Mouse (Mus musculus) c-Kit-positive CD71-negative TER-119-negative erythroid progenitor cells, embryonic 14.5 days (primary cell): ENCODE data around the gene Tceal7.
"Not testable (repeated sequence)": the region's sequence is repeated elsewhere in the genome, so short reads cannot be mapped to it uniquely, and the experiment has no call there.

Experiments
- DNase-seq: peaks from one replicate; pipeline ENCODE4 v3.0.0-alpha.2; 2013; ENCODE audit warnings: low read depth

Tceal7 gene

GRCm38 (mm10) chrX:136248811-136249210 lies 34.2 kb downstream of the Tceal7 start:
- no peak for DNase-seq

DNA sequence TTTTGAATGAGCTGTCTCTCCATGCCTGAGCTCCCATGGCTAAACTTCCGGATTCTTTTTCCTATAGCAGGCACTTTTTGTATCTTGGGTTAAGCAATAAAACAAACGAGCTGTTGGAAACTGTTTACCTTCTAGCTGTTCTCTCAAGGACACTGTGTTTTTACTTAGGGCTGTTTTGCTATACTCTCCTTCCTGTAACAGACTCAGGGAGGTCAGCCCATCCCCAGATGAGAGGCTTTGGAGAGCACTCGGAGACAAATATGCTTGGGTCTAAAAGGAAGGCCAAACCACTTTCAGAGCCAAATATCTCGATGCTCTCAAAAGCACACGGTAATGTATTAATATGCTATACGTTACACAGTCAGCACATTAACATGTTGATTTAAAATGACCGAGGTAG lies 35.1 kb downstream of the Tceal7 start:
- no peak for DNase-seq

- DNase-seq, result no peak
These were observed 37.6 kb downstream of the Tceal7 start for GRCm38 (mm10) chrX:136252023-136252729.

DNA sequence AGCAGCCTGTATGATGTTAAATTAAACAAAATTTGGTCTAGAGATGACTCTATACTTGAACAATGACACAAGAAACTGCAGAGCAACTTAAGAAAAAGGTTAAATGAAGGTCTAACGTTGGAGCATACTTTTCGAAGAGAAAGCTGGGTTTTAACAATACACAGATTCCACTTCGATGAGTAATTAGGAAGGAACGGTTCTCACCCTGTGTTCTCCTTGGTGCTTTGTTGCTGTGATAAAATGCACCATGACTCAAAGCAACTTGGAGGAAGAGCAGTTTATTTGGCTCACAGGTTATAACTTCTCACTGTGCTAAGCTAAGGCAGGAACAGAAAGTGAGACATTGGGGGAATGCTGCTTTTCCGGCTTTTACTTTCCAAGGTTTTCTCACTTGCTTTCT lies 53.1 kb downstream of the Tceal7 start:
- no peak for DNase-seq

GRCm38 (mm10) chrX:136268173-136268572 lies 53.6 kb downstream of the Tceal7 start:
- no peak for DNase-seq

GRCm38 (mm10) chrX:136269743-136270392 lies 55.3 kb downstream of the Tceal7 start, which contains the start of gene Bex3:
Gene Bex3, plus strand, starts transcription at chrX:136270253.
- DNase-seq, result not testable (repeated sequence)

DNA sequence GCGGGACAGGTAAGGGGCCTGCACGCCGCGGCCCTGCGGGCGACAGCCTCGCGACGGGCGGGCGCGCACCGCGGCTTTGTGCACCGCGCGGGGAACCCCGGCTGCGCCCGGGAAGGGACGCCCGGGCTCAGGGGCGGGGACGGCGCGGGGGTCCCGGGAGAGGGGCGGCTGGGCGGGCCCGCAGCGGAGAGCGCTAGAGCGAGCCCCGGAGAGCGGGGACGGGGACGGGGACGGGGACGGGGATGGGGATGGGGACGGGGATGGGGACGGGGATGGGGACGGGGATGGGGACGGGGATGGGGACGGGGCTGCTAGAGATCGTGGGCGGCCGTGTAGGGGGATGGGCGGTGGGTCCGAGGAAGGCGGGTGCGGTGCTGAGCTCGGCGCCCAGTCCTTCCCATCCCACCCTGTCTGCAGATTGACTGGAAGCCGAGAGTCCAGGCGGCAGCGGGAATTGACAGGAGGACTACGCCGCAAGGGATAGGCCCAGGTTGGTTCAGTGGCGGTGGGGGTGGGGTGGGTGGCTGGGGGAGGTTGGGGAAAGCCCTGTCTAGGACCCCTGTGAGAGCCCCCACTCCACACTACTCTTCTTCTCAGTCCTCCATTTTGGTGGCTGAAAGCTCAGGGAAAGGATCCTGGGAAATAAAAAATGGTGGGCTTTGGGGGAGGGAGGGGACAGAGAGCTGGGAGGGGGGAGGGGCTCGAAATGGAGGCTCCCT lies 56.0 kb downstream of the Tceal7 start:
- not testable (repeated sequence) for DNase-seq

DNA sequence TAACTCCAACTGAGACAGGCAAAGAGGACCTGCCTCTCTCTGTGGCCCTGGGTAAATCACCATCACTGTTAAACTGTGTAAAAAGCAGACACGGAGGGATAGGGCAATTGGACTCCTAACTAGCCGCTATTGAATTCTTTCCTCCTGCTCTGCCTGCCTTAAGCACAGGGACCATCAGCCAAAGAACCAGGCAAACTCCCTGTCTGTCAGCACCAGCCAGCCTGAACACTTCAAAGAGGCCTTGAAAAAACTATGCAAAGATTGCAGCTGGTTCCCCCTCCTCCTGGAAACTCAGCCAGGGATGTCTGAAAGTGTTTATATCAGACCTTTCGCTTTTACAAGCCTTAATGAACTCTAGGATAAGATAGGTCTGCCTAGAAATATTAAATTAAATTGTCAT lies 60.0 kb downstream of the Tceal7 start:
- no peak for DNase-seq

DNA sequence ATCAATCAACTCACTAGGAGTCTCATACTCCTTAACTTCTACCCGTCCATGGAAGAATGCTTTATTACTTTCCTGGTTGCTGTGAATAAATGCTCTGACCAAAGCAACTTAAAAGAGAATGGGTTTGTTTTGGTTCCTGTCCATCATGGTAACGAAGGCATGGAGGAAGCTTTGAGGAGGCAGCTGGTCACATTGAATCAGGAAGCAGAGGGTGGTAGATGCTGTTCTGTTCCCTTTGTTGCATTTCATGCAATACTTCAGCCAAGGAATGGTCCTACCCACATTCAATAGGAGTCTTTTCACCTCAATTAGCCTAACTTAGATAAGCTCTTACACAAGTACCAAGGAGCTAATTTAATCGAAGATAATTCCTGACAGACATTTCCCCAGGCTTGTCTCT lies 60.8 kb downstream of the Tceal7 start:
- DNase-seq, result no peak
